Mouse (Mus musculus) layer of hippocampus, adult 8-10 months (tissue): Measurements from ENCODE around the gene Nell1. TPM values are rescaled to one million over a fixed set of nuclear protein-coding genes. Genes with fewer than 3 reads are reported as not detected.

Experiments
- DNase-seq, 2 experiments: peaks; one replicate each; pipeline ENCODE4 v3.0.0; 2022; ENCODE audit warnings: low spot score in 2 of 2
- total RNA-seq, 4 experiments: library from RNA; stranded (reverse); gene quantifications; 2 replicates each; pipeline ENCODE4 v1.2.4; 2022

Gene Nell1
- total RNA-seq, 4 experiments from 2014 or later, result 49.8 to 55.3 (median 51.8) TPM

DNA sequence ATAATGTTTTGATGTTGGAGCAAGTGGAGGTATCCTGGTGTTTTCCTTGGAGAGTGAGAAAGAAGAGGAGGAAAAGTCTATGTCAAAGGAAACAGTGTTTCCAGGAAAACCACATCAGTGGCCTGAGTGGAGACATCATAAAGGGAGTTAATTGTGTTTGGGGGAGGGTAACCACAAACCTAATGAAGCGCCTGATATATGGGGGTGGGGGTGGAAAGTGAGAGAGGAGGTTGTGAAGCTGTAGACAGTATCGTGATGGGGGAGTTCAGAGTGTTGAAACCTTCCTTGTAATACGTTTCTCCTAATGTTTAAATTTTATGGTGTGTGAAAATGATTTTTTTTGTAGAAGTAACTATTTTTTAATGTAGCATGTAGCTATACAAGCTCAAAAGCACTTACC lies 858.1 kb downstream of the Nell1 start:
- DNase-seq, result no peak

DNA sequence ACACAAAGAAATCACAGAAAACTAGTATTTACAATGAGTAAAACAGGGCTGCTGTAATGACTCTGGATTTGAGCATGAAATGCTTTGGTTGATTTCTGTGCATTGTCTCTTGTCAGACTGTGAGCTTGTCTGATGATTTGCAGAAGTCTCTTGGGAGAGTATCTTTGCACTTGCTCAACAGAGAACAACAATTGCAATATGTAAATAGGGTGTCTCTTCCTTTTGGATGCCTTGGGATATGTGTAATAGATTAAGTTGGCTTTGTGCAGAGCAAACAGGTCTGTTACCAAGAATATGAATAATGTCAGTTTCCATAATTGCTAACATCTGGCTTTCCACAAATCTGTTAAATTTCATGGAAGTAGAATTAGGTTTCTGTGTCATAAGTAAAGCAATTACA lies 868.0 kb downstream of the Nell1 start:
- no peak for DNase-seq

DNA sequence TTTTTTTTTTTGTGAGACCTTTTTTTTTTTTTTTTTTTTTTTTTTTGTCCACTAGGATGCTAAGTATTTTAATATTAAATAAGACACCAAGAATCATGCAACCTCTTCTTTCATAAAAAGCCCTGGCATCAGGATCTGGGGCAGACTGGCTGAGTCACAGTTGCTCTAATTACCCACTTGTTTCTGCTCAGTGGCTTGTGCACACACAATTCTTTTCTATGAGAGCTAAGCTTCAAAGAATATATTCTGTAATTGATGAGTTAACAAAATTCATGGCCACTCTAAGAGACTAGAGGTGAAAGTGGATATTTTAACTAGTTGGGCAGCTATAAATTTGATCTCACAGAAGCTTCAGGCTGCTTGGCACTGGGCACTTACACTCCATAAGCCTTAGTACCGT lies 873.3 kb downstream of the Nell1 start:
- no peak for DNase-seq

DNA sequence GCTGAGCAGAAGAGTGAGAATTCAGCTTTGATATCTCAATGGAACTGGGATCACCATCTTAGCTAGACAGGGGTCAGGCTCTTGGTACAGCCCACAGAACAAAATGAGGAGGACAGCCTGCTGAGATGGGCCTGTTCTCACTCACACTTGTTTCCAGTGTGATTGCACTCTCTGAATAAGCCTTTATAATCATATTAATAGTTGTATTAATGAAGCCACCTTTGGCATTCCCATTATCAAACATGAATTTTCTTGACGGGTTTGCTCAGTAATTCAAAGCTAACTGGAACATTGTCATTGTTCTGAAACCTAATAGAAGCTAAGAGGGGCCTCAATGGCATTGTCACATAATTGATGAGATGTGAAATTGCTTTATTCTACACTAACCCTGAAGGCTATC lies 875.6 kb downstream of the Nell1 start:
- no peak for DNase-seq

DNA sequence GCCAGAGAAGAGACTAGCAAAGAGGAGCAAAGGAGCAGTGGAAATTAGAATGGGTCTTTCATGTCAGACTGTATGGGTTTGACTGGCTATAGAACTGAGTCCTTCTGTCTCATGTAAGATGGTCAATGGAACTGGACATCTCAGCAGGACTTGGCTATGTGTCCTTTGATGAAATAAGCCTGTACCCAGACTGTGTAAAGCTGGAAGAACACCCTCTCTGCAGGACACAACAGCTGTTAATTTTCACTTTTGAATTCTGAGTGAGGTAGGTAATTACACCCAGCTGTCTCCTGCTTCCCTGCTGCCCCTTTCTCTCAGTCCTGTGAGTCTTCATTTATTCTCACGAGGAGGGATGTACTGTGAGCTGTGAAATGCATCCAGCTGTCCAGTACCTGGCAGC lies 895.5 kb downstream of the Nell1 start:
- no peak for DNase-seq

DNA sequence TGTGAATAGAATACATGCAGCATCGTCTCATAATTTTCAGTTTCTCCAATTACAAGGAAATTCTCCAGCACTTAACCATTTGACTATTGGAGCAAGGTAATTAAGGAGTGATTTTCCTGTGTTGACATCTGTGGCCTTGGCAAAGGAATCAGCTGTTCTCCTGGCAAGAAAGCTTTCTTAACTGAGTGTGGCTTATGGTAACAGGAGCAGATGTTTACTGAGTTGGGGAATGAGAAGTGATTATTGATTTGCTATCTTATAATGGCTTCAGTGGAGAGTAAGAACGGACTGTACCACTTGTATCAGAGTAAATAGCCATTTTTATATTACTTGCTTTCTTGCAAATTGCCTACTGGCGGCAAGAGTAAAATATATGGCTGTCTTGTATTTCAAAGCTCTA lies 913.0 kb downstream of the Nell1 start:
- DNase-seq, result no peak

DNA sequence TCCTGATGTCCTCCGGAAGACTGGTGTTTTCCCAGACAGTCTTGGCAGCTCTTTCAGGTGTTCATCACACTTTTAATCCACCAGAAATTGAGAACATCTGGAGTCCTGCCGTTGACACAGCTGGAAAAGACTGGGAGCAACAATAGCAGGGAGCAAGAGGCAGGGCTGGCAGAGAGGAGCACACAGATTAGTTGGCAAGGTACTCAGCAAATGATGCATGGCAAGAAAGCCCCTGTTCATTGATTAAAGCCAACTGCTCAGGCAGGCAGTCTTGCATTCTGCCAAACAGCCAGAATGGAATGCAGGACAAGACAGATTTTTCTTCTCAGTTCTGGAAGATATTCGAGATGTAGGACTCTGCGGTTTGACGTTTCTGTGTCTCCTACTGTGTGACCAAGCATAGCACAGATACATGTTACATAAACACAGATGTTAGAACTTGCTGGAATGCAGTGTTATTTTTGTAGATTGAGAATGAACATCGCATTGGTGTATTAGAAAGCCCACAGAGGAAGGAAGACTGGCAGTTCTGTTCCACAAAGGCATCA lies 925.0 kb downstream of the Nell1 start:
- no peak for DNase-seq

Other genes starting within 250 kb of the Nell1 start
- gene Htatip2, start 215.7 kb upstream of the Nell1 start, total RNA-seq, result 10 to 100 TPM; 10.9 to 14.8 (median 13.7) TPM
- 10 to 100 TPM; 33.1 to 41.9 (median 33.6) TPM for gene Prmt3, start 196.5 kb upstream of the Nell1 start, total RNA-seq
- under 1 TPM in 2 of 4 experiments, not detected in 2; 0.07 to 0.08 TPM for gene Slc6a5, start 64.7 kb upstream of the Nell1 start, total RNA-seq